Mouse (Mus musculus) lung, embryonic 14.5 days (tissue): ENCODE results near the gene Gabpb2. TPM values are rescaled to one million over a fixed set of nuclear protein-coding genes. Genes with fewer than 3 reads are reported as not detected.
"Not testable (repeated sequence)": the region's sequence is repeated elsewhere in the genome, so short reads cannot be mapped to it uniquely, and the experiment has no call there.

Experiments used
- ATAC-seq: fragments of 200-750 bp; cut with Nextera tagmentation; 2 replicates; pipeline ENCODE4 v1.8.0; 2017; ENCODE audit warnings: mild to moderate bottlenecking, moderate TSS enrichment, moderate library complexity; ENCODE audit not compliant: insufficient read depth
- DNase-seq: peaks from one replicate; pipeline ENCODE4 v3.0.0-alpha.2; 2015
- H3K27ac ChIP-seq: fragments of 300-500 bp; sonication (generic); 2 replicates; pipeline ENCODE4 v1.5.1; 2014; ENCODE audit warnings: low read depth, mild to moderate bottlenecking, moderate library complexity
- H3K27me3 ChIP-seq: fragments of 300-500 bp; sonication (generic); 2 replicates; pipeline ENCODE4 v1.6.1; 2014; ENCODE audit warnings: low read length, control low read depth; ENCODE audit not compliant: insufficient read depth
- H3K36me3 ChIP-seq: fragments of 300-500 bp; sonication (generic); 2 replicates; pipeline ENCODE4 v1.6.1; 2014; ENCODE audit warnings: control low read depth; ENCODE audit not compliant: insufficient read depth
- H3K4me1 ChIP-seq: fragments of 300-500 bp; sonication (generic); 2 replicates; pipeline ENCODE4 v1.6.1; 2014; ENCODE audit warnings: antibody characterized with exemption, control low read depth; ENCODE audit not compliant: insufficient read depth
- H3K4me2 ChIP-seq: fragments of 300-500 bp; sonication (generic); 2 replicates; pipeline ENCODE4 v1.6.1; 2014; ENCODE audit warnings: mild to moderate bottlenecking
- H3K4me3 ChIP-seq: fragments of 300-500 bp; sonication (generic); 2 replicates; pipeline ENCODE4 v1.5.1; 2014; ENCODE audit warnings: low read depth, low read length
- H3K9ac ChIP-seq: fragments of 300-500 bp; sonication (generic); 2 replicates; pipeline ENCODE4 v1.6.1; 2014
- H3K9me3 ChIP-seq: fragments of 300-500 bp; sonication (generic); 2 replicates; pipeline ENCODE4 v1.6.1; 2016; ENCODE audit warnings: low read depth, low read length, control low read depth
- CTCF ChIP-seq: IDR thresholded peaks from 2 replicates; pipeline ENCODE4 v1.5.1; 2016; ENCODE audit warnings: antibody characterized with exemption, low read depth
- WGBS: fragments of 180-500 bp; shearing (Covaris S2); extraction: QIAGEN DNeasy Blood & Tissue Kit; methylation state at CpG from one replicate; pipeline ENCODE4 v1.1.7; 2014; 5-methylcytosine and 5-hydroxymethylcytosine counted together
- polyA plus RNA-seq: library from polyadenylated mRNA; unstranded; fragments of >200 nt; fragmentation: Nextera tagmentation; extraction: Ambion mirVana; gene quantifications from 2 replicates; pipeline ENCODE4 v1.2.1, GENCODE M21; 2014

Gabpb2 gene
- polyA plus RNA-seq, 1 experiment from 2014 or later: 13.4 TPM

DNA sequence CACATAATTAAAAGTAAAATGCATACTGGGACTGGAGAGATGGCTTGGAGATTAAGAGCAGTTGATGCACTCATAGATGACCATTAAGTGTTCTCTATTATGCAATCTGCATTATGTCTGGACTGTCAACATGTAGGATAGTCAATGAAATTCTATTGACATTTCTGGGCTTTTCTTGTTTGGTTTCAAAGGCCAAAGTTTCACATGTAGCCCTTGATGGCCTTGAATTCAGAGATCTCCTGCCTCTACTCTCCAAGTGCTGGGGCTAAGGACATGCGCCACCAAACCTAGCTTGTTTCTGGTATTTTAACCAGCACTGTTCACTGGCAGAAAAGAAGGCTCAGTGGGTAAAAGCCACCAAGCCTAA, 4.1 kb downstream of the Gabpb2 start:
- Histone ChIP-seq H3K27me3 (no peaks in the 10 kb centered on the region), H3K4me3 (no peak overlapping the region), H3K36me3 (peaks cover 51% of the 10 kb centered on the region), H3K4me2 (no peak overlapping the region), H3K4me1 (peaks cover 6% of the 10 kb centered on the region; the same call in 1 of the 2 replicates), H3K9ac (no peak overlapping the region), H3K9me3 (no peaks in the 10 kb centered on the region), H3K27ac (no peak overlapping the region)
- no peak for TF ChIP-seq CTCF
- DNase-seq: no peak
- ATAC-seq: no peak
- 97% methylated on average over 1 of the region's 1 CpGs for WGBS

DNA sequence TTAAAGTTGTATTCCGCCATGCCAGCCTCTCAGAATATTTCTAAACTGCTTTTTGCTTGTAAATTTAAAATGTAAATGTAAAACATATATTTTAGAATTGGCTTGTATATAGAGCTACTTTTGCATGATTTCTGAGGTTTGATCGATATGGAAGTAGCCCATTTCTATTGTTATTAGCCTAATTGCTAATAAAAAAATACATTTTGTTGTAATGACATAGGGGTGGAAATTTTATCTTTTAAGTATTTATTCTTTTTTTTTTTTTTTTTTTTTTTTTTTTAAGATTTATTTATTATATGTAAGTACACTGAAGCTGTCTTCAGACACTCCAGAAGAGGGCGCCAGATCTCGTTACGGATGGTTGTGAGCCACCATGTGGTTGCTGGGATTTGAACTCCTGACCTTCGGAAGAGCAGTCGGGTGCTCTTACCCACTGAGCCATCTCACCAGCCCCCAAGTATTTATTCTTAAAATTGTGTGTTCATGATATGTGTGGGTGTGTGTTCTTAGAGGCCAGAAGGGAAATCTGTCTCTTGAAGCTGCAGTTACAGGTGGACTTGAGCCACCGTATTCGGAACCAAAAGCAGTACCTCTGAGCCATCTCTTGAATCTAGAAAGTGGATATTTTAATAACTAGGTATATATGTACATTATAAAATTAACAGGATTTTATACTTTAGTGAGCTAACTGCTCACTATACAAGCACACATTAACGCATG, 4.7 kb downstream of the Gabpb2 start:
- H3K9me3 ChIP-seq, ATAC-seq, H3K4me2 ChIP-seq, H3K27ac ChIP-seq, H3K9ac ChIP-seq, H3K27me3 ChIP-seq, DNase-seq, H3K4me3 ChIP-seq, H3K4me1 ChIP-seq: not testable (repeated sequence)
- H3K36me3 ChIP-seq: peaks cover 57% of the 10 kb centered on the region
- 95% methylated on average over 7 of the region's 10 CpGs for WGBS

DNA sequence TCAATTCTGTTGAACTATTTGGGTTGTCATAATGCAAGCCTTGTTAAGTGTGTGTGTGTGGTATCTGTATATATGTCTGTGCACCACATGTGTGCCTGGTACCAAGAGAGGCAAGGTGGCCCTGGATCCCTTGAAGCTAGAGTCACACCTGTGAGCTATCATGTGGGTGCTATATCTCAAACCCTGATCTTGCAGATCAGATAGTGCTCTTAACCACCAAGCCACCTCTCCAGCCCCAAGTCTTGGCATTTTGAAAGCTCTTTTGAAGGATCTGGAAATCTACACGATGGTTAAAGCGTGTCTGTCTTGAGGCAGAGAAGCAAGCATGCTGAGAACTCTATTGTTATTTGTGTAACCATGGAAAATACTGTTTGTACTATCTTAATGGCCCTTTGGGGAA, 7.1 kb downstream of the Gabpb2 start:
- no peak for DNase-seq
- ATAC-seq: no peak
- no peak overlapping the region for H3K9ac ChIP-seq
- WGBS: 83% methylated on average over 2 of the region's 2 CpGs
- no peak overlapping the region for H3K27ac ChIP-seq
- no peaks in the 10 kb centered on the region for H3K27me3 ChIP-seq
- H3K4me1 ChIP-seq: no peaks in the 10 kb centered on the region
- H3K36me3 ChIP-seq: peaks cover 71% of the 10 kb centered on the region
- no peak for TF ChIP-seq CTCF
- H3K4me2 ChIP-seq: no peak overlapping the region
- no peaks in the 10 kb centered on the region for H3K9me3 ChIP-seq
- no peak overlapping the region for H3K4me3 ChIP-seq

DNA sequence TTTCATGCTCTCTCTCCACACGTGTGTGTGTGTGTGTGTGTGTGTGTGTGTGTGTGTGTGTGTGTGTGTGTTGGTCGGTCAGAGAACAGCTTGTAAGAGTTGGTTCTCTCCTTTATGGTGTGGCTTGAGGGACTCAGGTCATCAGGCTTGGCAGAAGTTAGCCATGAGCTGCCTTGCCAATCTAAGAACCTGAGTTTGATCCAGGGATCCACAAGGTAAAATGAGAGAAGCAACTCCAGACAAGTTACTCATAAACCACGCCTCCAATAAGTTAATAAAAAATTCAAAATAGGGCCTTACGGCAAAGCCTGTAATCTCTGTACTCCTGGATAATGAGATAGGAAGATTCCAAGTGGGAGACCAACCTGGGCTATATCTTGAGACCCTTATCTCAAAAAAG, 9.4 kb downstream of the Gabpb2 start:
- ATAC-seq: no peak

DNA sequence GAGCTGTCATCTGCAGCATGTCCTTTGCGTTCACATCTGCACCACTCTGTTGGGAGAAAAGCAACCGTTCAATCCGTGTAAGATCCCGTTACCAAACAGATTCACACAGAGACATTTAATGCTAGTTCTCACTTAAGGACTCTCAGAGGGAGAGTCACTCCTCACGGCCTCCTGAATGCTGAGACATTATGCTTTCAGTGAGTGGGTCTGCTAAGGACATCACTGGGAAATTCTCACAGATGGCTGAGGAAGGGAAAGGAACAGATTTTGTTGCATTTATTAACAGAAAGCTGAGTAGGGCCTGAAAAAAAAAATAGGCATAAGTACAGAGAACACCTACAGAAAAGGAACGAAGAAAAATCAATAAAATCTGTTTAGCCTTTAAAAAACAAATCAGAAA, 13.8 kb downstream of the Gabpb2 start:
- H3K4me3 ChIP-seq: no peak overlapping the region
- no peak overlapping the region for H3K27ac ChIP-seq
- 89% methylated on average over 6 of the region's 6 CpGs for WGBS
- no peak for ATAC-seq
- no peak for DNase-seq
- H3K27me3 ChIP-seq: no peaks in the 10 kb centered on the region
- H3K9ac ChIP-seq: no peak overlapping the region
- H3K36me3 ChIP-seq: peaks cover 89% of the 10 kb centered on the region
- no peak overlapping the region for H3K4me2 ChIP-seq
- H3K9me3 ChIP-seq: no peaks in the 10 kb centered on the region
- H3K4me1 ChIP-seq: no peaks in the 10 kb centered on the region
- no peak for TF ChIP-seq CTCF

More for the DNA sequence above, 9.4 kb downstream of the Gabpb2 start:
- no peak overlapping the region for H3K4me2 ChIP-seq
- no peak for TF ChIP-seq CTCF
- 82% methylated on average over 4 of the region's 4 CpGs for WGBS
- no peak overlapping the region for H3K27ac ChIP-seq
- H3K36me3 ChIP-seq: peaks cover 79% of the 10 kb centered on the region
- H3K4me1 ChIP-seq: no peaks in the 10 kb centered on the region
- H3K27me3 ChIP-seq: no peaks in the 10 kb centered on the region
- H3K9me3 ChIP-seq: no peaks in the 10 kb centered on the region
- H3K4me3 ChIP-seq: no peak overlapping the region
- DNase-seq: no peak
- H3K9ac ChIP-seq: no peak overlapping the region

DNA sequence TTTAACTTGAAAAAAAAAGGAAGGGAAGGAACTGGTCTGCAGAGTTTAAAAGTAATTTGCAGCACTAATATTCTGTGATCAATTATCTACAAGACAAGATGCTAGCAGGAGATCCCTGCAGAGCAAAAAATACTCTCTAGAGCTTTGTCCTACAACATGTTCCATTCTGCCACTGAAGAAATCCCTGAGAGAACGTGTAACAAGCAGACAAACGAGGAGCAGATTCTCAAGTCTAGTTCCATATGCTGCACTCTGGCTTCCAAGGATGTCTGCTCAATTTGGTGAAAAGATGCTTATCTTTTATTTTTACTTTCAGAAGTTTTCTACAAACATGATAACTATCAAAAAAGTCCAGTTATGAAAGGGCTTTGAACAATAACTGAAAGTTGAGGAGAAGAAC, 17.2 kb downstream of the Gabpb2 start:
- DNase-seq: no peak
- Histone ChIP-seq H3K9me3 (no peaks in the 10 kb centered on the region), H3K4me3 (no peak overlapping the region), H3K9ac (no peak overlapping the region), H3K4me1 (no peaks in the 10 kb centered on the region), H3K27me3 (no peaks in the 10 kb centered on the region), H3K36me3 (peaks cover 93% of the 10 kb centered on the region), H3K4me2 (no peak overlapping the region), H3K27ac (no peak overlapping the region)
- WGBS: 79% methylated on average over 2 of the region's 2 CpGs
- TF ChIP-seq CTCF: no peak
- ATAC-seq: no peak

DNA sequence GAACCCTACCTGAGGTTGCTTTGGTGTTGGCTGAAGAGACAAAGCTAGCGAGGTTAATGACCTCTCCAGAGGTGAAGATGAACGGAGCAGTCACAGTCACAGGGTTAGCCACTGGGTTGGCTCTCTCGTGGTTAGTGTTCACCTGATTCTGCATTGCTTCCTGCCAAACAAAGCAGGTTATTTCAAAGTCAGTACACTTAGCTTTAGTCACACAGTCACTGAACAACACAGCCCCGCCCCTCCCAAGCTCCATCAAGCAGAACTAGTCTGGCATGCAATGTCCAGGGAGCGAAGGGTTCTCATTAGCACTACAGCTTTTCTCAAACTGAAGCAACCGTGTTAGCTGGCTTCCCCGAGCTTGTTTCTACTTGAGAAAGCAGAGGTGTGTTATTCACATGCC, 17.6 kb downstream of the Gabpb2 start:
- no peak for DNase-seq
- Histone ChIP-seq H3K4me1 (no peaks in the 10 kb centered on the region), H3K36me3 (peaks cover 94% of the 10 kb centered on the region)

DNA sequence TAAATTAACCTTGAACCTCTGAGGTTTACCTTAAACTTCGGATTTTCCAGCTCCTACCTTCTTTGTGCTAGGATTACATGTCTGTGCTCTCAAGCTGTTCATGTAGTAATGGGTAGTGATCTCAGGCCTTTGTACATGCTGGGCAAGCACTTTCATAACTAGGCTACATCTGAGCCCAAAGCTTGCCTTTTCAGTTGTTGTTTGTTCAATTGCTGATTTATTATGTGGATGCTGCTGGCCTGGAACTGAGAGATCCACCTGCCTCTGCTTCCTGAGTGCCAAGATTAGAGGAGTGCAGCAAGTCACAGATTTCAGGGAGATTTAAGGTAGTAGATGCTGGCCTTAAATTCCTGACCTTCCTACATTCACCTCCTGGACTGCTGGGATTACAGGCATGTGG, 18.6 kb downstream of the Gabpb2 start:
- Histone ChIP-seq H3K9me3 (no peaks in the 10 kb centered on the region), H3K36me3 (peaks cover 93% of the 10 kb centered on the region), H3K9ac (no peak overlapping the region), H3K4me2 (no peak overlapping the region), H3K27me3 (no peaks in the 10 kb centered on the region), H3K4me1 (no peaks in the 10 kb centered on the region), H3K4me3 (no peak overlapping the region), H3K27ac (no peak overlapping the region)
- DNase-seq (no peak), ATAC-seq (no peak)
- TF ChIP-seq CTCF: no peak
- 69% methylated on average over 1 of the region's 1 CpGs for WGBS

More for the DNA sequence above, 17.6 kb downstream of the Gabpb2 start:
- no peak overlapping the region for H3K27ac ChIP-seq
- 87% methylated on average over 7 of the region's 7 CpGs for WGBS
- H3K4me2 ChIP-seq: no peak overlapping the region
- H3K9me3 ChIP-seq: no peaks in the 10 kb centered on the region
- no peak for TF ChIP-seq CTCF
- no peak for ATAC-seq
- no peaks in the 10 kb centered on the region for H3K27me3 ChIP-seq
- H3K4me3 ChIP-seq: no peak overlapping the region
- no peak overlapping the region for H3K9ac ChIP-seq
